Mouse (Mus musculus): ENCODE results near the gene Rhbdf1.

GRCm38 (mm10) chr11:32244064-32244463, 22.0 kb upstream of the Rhbdf1 start:
- TF ChIP-seq POLR2A (IDR thresholded peaks at IDR 0.05; ENCODE audit: borderline replicate concordance, extremely low read depth, low read depth, low read length) (no peak), CTCF (IDR thresholded peaks at IDR 0.05; ENCODE audit: insufficient read depth, low read length) (no peak)
